Mouse (Mus musculus) right cerebral cortex, postnatal 25 days (tissue): Measurements from ENCODE around the gene Tmem132d.
A peak's percentile ranks its signal among the peaks of the same experiment; 100 is the strongest.

ENCODE experiments used
- DNase-seq: peaks from one replicate; pipeline ENCODE4 v3.0.0; 2022

The Tmem132d gene

DNA sequence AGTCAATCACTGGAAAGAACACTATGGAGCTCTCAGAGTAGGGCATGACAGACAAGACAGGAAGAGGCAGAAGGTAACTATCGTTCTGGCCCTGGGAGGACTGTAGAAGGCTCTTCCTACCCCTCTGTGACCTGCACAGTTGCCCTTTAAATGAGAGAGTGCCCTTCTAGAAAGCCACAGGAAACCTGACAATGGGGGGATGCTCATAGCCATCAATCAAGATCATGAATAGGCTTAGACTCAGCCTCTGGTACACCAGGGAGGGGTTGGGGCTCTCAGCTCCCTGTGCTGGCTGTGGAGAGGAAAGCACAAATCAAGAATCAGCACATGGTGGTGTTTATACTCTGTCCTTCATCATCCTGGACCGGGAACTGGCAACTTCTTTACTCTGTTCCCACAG lies 227.2 kb downstream of the Tmem132d start:
- no peak for DNase-seq

- DNase-seq, result peak; percentile 19
Measured at GRCm38 (mm10) chr5:128204685-128205320, 228.1 kb downstream of the Tmem132d start.

DNA sequence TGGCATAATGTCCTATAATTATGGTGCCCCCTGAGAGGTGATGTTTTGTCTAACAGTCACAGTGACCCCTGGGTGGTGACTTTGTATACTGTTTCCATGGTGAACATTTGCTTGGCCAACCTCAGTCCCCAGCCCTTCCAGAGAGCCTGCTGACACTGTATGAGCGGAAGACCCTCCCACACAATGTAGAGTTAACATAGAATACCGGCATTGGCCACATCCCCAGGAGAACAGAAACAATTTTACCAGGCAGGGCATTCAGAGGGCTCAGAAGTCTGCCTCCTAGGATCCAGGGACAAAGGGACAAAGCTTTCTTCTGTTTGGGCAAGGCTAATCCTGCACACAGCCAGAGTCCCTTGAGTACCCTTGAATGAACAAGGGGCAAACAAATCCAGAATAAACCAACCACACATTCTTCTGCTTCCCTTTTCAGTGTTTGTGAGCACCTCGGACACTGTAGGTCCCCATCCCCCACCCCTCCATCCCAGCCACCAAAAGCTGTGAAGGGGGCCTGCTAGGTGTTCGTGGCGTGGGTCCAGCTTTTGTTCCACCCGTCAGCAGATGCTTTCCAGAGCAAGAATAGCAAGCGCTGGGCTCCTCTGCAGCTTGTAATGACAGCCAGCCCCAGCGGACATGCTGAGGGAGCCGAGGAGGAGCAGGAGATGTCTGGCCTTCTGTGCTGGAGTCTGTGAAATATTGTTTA lies 228.8 kb downstream of the Tmem132d start:
- DNase-seq, result no peak

DNA sequence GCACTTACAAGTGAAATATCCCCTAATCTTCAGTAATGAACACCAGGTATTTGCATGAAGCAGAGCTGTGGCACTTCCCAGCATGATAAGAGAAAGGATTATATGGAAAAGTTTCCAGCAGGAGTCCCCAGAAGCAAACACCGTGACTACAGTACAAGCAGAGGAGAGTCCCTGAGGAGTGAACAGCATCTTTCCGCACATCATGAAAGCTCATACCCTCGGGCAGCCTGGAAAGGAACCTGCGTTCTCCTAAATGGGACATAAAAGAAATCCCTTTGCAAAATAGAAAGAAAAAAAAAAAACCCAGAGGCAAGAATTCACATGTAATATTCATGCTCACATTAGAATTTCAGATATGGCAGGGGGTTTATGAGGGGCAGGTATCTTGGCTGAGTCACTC lies 238.8 kb downstream of the Tmem132d start:
- no peak for DNase-seq

- no peak for DNase-seq
Measured at GRCm38 (mm10) chr5:128192485-128193055, 240.3 kb downstream of the Tmem132d start.

GRCm38 (mm10) chr5:128191710-128192109 lies 241.2 kb downstream of the Tmem132d start:
- DNase-seq, result no peak

DNA sequence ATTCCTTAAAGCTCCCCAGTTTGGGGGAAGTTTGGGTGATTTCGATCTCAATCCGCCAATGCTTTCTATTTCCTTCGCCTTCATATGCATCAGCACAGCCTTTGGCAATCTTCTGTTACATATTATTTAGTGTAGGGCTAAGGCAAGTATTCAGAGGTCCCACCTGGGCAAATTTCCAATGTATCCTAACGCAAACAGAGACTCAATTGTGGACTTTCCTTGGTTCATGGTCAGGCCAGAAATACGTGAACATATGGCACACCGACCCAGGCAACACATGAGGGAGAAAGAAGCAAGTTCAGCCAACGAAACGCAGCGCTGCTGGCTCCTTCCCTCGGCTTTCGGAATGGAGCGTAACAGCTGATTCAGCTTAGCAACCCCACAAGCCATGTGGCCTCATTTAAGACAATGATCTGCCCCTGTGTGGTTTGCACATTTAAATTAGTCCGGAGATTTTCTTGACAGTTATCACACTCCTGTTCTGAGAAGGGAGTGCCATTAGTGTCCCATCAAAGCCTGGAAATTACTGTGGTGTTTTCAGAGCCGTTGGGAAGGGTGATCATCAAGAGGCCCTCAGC lies 242.5 kb downstream of the Tmem132d start:
- no peak for DNase-seq

- no peak for DNase-seq
Measured at GRCm38 (mm10) chr5:128176234-128176633, 256.6 kb downstream of the Tmem132d start.

- no peak for DNase-seq
Measured at GRCm38 (mm10) chr5:128158901-128159675, 273.8 kb downstream of the Tmem132d start.

- no peak for DNase-seq
Measured at GRCm38 (mm10) chr5:128151461-128151860, 281.4 kb downstream of the Tmem132d start.

GRCm38 (mm10) chr5:128146901-128147645 lies 285.8 kb downstream of the Tmem132d start:
- no peak for DNase-seq

DNA sequence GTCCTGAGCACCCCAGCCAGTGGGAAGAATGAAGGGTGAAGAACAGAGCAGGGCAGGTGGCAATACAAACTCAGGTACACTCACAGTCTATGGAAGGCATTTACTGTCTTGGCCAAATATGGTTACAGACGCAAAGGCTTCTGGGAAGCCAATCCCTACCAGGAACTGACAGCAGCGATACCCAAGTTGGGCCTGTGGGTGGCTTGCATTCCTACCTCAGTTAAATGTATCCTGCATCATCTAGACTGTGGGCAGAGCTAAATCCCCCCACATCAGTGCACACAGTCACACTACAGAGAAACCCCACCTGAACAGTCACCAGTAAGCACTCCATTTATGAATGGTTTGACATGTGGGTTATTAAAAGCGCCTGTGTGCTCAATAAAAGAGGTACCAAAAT lies 288.1 kb downstream of the Tmem132d start:
- no peak for DNase-seq

DNA sequence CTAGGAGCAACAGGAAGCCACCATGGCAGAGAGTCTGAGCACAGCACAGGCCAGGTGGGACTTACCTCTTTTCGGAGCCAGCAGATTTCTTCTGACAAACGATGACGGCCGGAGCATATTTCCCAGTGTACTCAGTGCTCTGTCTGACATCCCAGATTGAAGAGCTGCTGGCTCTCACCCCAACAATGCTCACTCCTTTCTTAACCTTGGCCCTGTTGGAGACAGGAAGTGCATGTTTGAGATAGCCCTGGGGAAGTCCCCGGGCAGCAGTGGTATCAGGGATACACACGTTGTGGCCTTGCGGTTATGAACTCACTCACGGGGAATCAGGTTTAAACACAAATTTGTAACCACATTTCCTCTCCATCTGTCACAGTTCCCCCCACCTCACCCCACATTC lies 296.1 kb downstream of the Tmem132d start:
- no peak for DNase-seq

DNA sequence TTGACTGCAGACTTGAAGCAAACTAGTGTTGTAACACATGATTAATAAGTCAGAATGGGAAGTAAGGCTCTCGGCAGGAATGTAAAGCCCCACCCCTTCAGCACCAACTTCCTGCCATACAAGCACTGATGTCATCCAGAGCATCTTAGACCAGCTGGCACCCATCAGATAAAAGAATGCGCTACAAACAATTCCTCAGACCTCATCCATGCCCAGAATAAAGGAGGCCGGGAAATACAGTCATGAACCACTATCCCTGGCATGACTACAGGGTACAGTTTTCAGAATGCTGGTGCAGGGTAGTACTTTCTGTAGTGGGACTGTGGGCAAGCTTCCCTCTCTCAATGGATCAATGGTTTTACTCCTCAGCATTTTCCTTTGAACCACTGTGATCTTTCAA lies 310.2 kb downstream of the Tmem132d start:
- DNase-seq, result no peak

GRCm38 (mm10) chr5:128119171-128119570 lies 313.7 kb downstream of the Tmem132d start:
- no peak for DNase-seq

GRCm38 (mm10) chr5:128113107-128113506 lies 319.8 kb downstream of the Tmem132d start:
- DNase-seq, result no peak

DNA sequence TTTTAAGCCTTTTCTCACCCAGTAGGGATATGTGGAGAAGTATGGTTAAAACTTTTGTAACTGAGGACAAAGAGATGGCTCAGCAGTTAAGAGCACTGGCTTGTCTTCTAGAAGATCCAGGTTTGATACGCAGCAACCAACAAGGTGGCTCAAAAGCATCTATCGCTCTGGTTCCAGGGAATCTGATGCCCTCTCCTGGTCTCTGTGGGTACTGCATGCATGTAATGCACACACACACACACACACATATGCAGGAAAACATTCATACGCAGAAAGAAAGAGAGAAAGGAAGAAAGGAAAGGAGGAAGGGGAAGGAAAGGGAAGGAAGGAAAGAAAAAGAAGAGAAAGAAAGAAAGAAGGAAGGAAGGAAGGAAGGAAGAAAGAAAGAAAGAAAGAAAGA lies 320.4 kb downstream of the Tmem132d start:
- no peak for DNase-seq

DNA sequence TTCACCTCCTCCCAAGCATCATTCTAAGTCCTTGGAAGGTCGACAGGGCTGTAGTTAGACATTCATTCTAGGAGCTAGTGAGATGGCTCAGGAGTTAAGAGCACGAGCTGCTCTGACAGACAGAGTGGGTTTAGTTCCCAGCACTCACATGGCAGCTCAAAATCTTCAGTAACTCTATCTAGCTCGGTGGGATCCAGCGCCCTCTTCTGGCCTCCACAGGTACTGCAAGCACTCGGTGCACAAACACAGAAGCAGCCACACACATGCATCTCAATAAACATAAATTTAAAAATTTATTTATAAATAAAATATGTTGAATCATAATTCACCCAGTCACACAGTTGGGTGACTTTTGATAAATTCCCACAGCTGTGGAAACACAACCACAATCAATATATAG lies 321.2 kb downstream of the Tmem132d start:
- no peak for DNase-seq

- no peak for DNase-seq
Measured at GRCm38 (mm10) chr5:128102556-128102955, 330.3 kb downstream of the Tmem132d start.

DNA sequence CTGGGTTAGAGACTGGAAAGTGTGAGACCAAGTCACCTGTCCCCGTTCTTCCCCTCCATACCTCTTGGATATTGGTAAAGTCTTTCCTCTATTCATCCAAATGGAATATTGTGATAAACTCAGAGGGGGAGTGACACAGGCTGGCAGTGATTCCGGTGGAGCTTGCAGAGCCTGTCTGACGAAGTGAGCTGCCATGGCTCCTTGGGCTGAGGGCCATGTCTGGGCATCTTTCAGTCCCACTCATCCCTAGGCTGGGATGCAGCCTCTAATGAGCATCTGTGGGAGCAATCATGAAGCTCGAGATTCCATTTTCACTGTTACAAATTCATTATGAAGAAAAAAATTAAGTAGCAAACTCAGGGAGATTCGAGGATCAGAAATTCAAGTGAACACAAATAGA lies 332.5 kb downstream of the Tmem132d start:
- no peak for DNase-seq

- no peak for DNase-seq
Measured at GRCm38 (mm10) chr5:128099439-128099838, 333.4 kb downstream of the Tmem132d start.

GRCm38 (mm10) chr5:128090578-128090977 lies 342.3 kb downstream of the Tmem132d start:
- no peak for DNase-seq

DNA sequence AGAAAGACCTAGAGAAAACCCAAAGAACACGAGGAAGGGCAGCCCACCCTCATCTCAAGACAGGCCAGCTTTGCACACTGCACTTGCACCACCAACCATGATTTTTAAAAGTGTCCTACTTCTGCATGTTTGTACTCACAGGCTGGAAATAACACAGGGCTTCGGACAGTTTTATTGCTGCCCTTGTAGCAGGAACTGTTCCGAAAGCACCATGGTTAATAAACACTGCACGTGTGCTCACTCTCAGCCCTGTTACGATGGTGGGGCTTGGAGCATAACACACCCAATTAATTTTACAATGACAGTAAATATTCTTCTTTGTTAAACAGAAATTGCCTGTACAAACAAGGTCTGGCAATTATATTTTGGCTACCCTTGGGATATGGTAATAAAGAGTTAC lies 357.4 kb downstream of the Tmem132d start:
- no peak for DNase-seq
